Mouse (Mus musculus): ENCODE results near the gene Dusp28. TPM values are rescaled to one million over a fixed set of nuclear protein-coding genes. Genes with fewer than 3 reads are reported as not detected.

Dusp28 gene
- polyA plus RNA-seq, 1 experiment: 5.8 TPM

DNA sequence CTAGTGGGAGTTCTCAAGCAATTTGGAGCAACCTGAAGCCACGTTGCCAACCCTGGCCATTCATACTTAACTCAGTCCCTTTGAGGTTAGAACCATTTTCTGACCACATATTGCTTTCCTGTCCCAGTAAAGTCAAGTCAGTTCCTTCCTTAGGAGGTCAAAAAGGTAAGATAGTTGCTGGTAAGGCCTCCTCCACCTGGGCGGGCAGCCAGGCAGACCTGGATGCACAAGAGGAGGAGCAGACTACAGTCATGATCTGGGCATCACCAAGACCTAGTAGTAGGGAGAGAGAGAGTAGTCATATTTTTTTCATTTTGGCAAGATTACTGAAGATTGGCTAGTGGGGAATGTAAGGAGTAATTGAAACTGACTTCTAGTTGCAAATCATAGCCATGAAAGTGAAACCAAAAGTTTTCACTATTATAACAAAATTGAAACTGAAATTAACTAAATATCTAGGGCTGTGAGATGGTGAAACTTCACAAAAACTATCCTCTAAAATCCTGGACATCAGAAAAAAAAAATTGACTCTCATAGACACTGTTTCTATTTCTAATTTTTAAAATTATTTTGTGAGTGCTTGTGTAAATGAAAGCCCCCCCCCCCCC is 974 bp upstream of the Dusp28 start:
- Histone ChIP-seq H3K27ac (ENCODE audit: insufficient read depth, low read depth, low read length) (no peak overlapping the region), H3K4me1 (ENCODE audit: control insufficient read depth, insufficient read depth, low read length) (peaks cover 26% of the 10 kb centered on the region), H3K4me3 (ENCODE audit: insufficient read depth, low read length) (no peak overlapping the region)
- no peak for TF ChIP-seq CTCF (IDR thresholded peaks at IDR 0.05; ENCODE audit: low read depth, low read length)
- TF ChIP-seq POLR2A (IDR thresholded peaks at IDR 0.05; ENCODE audit: borderline replicate concordance, low read depth, low read length): no peak

GRCm38 (mm10) chr1:92907632-92908360 is 1.0 kb downstream of the Dusp28 start:
- Histone ChIP-seq H3K4me3 (ENCODE audit: insufficient read depth, low read length) (peak overlapping the region; percentile 71), H3K4me1 (ENCODE audit: control insufficient read depth, insufficient read depth, low read length) (peaks cover 26% of the 10 kb centered on the region), H3K27ac (ENCODE audit: insufficient read depth, low read depth, low read length) (peak overlapping the region; percentile 23; the same call in 1 of the 2 replicates)
- TF ChIP-seq POLR2A (IDR thresholded peaks at IDR 0.05; ENCODE audit: borderline replicate concordance, low read depth, low read length) (no peak), CTCF (IDR thresholded peaks at IDR 0.05; ENCODE audit: low read depth, low read length) (no peak)

DNA sequence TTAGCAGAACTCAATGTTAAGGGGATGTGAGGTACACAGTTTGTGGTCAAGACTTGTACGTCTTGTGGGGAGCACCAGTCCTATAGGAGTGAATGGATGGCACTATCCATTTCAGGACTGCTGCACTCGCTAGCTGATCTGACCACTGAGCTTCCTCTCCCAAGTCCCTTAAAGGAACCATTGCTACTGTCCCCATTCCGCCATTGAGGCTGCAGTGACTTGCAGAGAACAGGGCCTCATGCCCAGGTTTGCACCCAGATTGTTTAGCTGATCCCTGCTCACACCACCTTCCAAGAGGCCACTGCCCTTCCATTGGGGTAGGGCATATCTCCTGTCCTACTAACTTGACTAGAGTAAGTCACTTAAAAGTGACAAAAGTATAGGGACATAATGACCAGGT is 1.9 kb downstream of the Dusp28 start:
- Histone ChIP-seq H3K4me3 (ENCODE audit: insufficient read depth, low read length) (no peak overlapping the region), H3K27ac (ENCODE audit: insufficient read depth, low read depth, low read length) (no peak overlapping the region), H3K4me1 (ENCODE audit: control insufficient read depth, insufficient read depth, low read length) (peaks cover 24% of the 10 kb centered on the region)
- TF ChIP-seq POLR2A (IDR thresholded peaks at IDR 0.05; ENCODE audit: borderline replicate concordance, low read depth, low read length) (no peak), CTCF (IDR thresholded peaks at IDR 0.05; ENCODE audit: low read depth, low read length) (no peak)

- no peak for TF ChIP-seq POLR2A (IDR thresholded peaks at IDR 0.05; ENCODE audit: borderline replicate concordance, low read depth, low read length)
- TF ChIP-seq CTCF (IDR thresholded peaks at IDR 0.05; ENCODE audit: low read depth, low read length): peak; percentile 21; the same call in 1 of the 2 replicates
- Histone ChIP-seq H3K4me3 (ENCODE audit: insufficient read depth, low read length) (no peak overlapping the region), H3K27ac (ENCODE audit: insufficient read depth, low read depth, low read length) (no peak overlapping the region), H3K4me1 (ENCODE audit: control insufficient read depth, insufficient read depth, low read length) (peaks cover 22% of the 10 kb centered on the region)
These were observed 2.3 kb downstream of the Dusp28 start for GRCm38 (mm10) chr1:92909068-92909467.

DNA sequence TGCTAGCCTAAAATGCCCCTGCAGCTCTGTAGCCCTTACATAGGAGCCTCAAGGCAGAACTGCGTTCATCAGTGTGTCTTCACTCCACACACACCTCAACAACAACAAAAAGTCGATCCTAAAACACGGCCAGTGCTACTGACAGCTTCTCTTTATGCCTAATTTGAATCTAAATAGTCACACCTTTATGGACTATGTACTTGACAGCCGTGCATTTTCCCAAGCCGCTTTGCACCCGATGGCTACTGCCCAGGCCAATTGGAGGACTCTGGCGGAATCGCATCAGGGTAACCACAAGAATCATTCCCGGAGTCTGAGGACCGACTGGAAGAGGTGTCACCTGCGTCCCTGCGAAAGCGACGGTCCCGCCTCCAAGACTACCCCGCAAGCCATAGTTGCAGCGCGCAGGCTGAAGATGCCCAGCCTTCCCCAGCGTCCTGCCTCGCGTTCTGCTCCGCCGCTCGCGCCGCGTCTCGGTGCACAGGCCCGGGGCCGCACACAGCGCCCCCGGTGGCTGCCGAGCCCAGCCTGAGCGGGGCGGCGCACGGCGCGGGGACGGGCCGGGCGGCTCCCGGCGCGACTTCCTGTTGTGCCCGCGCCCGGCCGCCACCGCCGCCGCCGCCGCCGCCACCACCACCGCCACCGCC is 3.6 kb downstream of the Dusp28 start, which contains the start of gene Rnpepl1:
Gene Rnpepl1, plus strand, starts transcription at position 545 of the 647 bp plus-strand sequence.
- H3K27ac ChIP-seq (ENCODE audit: insufficient read depth, low read depth, low read length): peak within 1 kb of the TSS; percentile 25
- peak within 1 kb of the TSS; percentile 93 for H3K4me3 ChIP-seq (ENCODE audit: insufficient read depth, low read length)
- TF ChIP-seq CTCF (IDR thresholded peaks at IDR 0.05; ENCODE audit: low read depth, low read length) (no peak), POLR2A (IDR thresholded peaks at IDR 0.05; ENCODE audit: borderline replicate concordance, low read depth, low read length) (no peak)
- H3K4me1 ChIP-seq (ENCODE audit: control insufficient read depth, insufficient read depth, low read length): peaks cover 19% of the 10 kb centered on the region

- Histone ChIP-seq H3K4me3 (ENCODE audit: insufficient read depth, low read length) (peak overlapping the region; percentile 93), H3K4me1 (ENCODE audit: control insufficient read depth, insufficient read depth, low read length) (peaks cover 17% of the 10 kb centered on the region), H3K27ac (ENCODE audit: insufficient read depth, low read depth, low read length) (peak overlapping the region; percentile 25)
- TF ChIP-seq CTCF (IDR thresholded peaks at IDR 0.05; ENCODE audit: low read depth, low read length) (no peak), POLR2A (IDR thresholded peaks at IDR 0.05; ENCODE audit: borderline replicate concordance, low read depth, low read length) (no peak)
These were observed 4.3 kb downstream of the Dusp28 start for GRCm38 (mm10) chr1:92910925-92911720.

DNA sequence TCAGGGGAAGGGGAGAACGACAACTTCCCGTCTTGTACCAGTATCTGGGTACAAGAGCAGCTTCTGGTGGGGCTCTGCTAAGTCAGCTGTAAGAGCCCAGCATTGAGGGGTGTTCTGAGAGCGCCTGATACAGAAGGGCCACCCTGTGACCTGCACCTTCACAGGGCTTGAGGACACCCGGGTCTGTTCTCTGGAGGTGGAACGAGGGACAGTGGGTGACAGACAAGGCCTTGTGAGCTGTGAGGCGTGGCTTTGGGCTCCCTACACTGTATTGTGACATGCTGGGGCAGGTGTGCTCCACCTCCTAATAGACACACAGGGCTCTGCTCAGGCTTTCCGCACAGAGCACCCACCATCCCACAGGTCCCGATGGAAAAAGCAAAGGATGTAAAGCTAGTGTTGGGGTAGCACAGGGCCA is 4.9 kb downstream of the Dusp28 start:
- Histone ChIP-seq H3K27ac (ENCODE audit: insufficient read depth, low read depth, low read length) (no peak overlapping the region), H3K4me1 (ENCODE audit: control insufficient read depth, insufficient read depth, low read length) (peaks cover 14% of the 10 kb centered on the region), H3K4me3 (ENCODE audit: insufficient read depth, low read length) (peak overlapping the region; percentile 93)
- no peak for TF ChIP-seq CTCF (IDR thresholded peaks at IDR 0.05; ENCODE audit: low read depth, low read length)
- TF ChIP-seq POLR2A (IDR thresholded peaks at IDR 0.05; ENCODE audit: borderline replicate concordance, low read depth, low read length): no peak

DNA sequence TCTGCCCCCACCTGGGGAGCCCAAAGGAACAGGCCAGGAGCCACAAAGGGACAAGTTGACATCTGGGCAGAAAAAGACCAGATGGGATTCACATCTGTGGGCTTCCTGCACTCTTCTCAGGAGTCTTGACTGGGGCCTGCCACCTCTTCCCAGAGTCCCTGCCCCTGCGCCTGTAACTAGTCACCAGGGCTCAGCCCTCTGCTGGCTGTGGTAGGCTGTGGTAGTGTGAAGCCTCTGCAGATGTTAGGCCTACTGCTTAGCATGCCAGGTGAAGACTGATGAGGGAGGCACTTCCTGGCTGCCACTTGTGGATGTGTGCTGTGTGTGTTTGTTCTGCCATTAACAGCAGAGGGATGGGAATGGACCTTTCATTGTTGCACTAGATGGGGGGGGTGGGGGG is 5.5 kb downstream of the Dusp28 start:
- Histone ChIP-seq H3K27ac (ENCODE audit: insufficient read depth, low read depth, low read length) (no peak overlapping the region), H3K4me3 (ENCODE audit: insufficient read depth, low read length) (peak overlapping the region; percentile 93), H3K4me1 (ENCODE audit: control insufficient read depth, insufficient read depth, low read length) (peaks cover 14% of the 10 kb centered on the region)
- TF ChIP-seq POLR2A (IDR thresholded peaks at IDR 0.05; ENCODE audit: borderline replicate concordance, low read depth, low read length) (no peak), CTCF (IDR thresholded peaks at IDR 0.05; ENCODE audit: low read depth, low read length) (no peak)

DNA sequence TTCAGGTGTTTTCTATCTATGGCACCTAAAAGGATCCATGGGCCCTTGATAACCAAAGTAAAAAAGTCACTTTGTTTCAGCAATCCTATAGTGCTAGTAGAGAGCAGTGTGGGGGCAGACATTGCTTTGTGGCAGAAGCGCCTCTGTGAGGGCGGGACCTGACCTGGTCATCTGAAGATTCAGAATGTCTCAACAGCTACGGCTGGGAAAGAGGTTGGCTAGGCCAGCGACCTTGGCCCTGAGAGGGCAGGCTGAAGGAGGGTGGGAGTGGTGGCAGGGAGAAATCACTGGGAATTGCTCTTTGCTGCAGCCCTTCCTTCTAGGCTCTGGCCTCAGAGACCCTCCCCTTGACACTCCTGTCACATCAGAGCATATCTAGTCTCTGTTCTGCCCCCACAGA is 7.5 kb downstream of the Dusp28 start:
- Histone ChIP-seq H3K4me3 (ENCODE audit: insufficient read depth, low read length) (no peak overlapping the region), H3K27ac (ENCODE audit: insufficient read depth, low read depth, low read length) (no peak overlapping the region), H3K4me1 (ENCODE audit: control insufficient read depth, insufficient read depth, low read length) (peaks cover 8% of the 10 kb centered on the region)
- TF ChIP-seq CTCF (IDR thresholded peaks at IDR 0.05; ENCODE audit: low read depth, low read length) (no peak), POLR2A (IDR thresholded peaks at IDR 0.05; ENCODE audit: borderline replicate concordance, low read depth, low read length) (no peak)
